Mouse (Mus musculus): ENCODE data around the gene B4gat1. TPM values are rescaled to one million over a fixed set of nuclear protein-coding genes. Genes with fewer than 3 reads are reported as not detected.

The B4gat1 gene
- total and polyA plus RNA-seq, 3 experiments: 6.9 to 9.6 TPM; not detected in 1

DNA sequence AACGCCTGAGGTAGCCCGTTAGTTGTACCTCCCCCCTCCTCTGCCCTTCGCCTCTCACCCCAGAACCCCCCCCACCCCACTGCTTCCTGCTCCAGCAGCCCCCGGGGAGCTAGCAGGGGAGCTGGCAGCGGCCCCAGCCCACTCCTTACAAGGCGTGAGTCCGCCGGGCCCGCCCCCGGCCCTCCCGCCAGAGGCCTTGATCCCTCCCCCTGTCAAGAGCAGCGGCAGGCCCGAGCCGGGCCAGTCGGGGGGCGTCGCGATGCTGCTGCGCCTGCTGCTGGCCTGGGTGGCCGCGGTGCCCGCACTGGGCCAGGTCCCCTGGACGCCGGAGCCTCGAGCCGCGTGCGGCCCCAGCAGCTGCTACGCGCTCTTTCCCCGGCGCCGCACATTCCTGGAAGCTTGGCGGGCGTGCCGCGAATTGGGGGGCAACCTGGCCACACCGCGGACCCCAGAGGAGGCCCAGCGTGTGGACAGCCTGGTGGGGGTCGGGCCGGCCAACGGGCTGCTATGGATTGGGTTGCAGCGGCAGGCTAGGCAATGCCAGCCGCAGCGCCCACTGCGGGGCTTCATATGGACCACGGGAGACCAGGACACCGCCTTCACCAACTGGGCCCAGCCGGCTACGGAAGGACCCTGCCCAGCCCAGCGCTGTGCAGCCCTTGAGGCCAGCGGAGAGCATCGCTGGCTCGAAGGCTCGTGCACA is 29.4 kb downstream of the B4gat1 start, which contains the start of gene Cd248:
Gene Cd248, plus strand, starts transcription at position 212 of the 703 bp plus-strand sequence.
- Histone ChIP-seq H3K36me3 (ENCODE audit: control insufficient read depth in 1 of 2, insufficient read depth in 2 of 2, low read length in 2 of 2) (peaks cover 0 to 4% of the 10 kb centered on the region in 2 experiments; a peak in 1 of 4 replicates), H3K4me1 (ENCODE audit: control insufficient read depth in 1 of 2, insufficient read depth in 2 of 2, low read length in 2 of 2) (peaks cover 5 to 31% of the 10 kb centered on the region in 2 experiments), H3K27me3 (ENCODE audit: control insufficient read depth in 1 of 2, insufficient read depth in 2 of 2, low read length in 2 of 2) (no peaks in the 10 kb centered on the region), H3K79me2 (ENCODE audit: control insufficient read depth, insufficient read depth, low read length, poor library complexity) (peaks cover 2% of the 10 kb centered on the region; the same call in 1 of the 2 replicates), H3K27ac (ENCODE audit: control insufficient read depth, low read depth, low read length) (peak within 1 kb of the TSS; percentile 72), H3K4me3 (ENCODE audit: control insufficient read depth in 1 of 2, insufficient read depth in 1 of 2, low read depth in 2 of 2, low read length in 2 of 2) (peak within 1 kb of the TSS; percentile 49 to 62), H3K9ac (ENCODE audit: control insufficient read depth, low read depth, low read length, poor library complexity, severe bottlenecking) (peak within 1 kb of the TSS; percentile 70), H3K9me3 (replicated peaks; ENCODE audit: insufficient read depth, low read length) (no peaks in the 10 kb centered on the region)
- peak; percentile 89 for DNase-seq (ENCODE audit: low read depth, low spot score)
- TF ChIP-seq UBTF (IDR thresholded peaks at IDR 0.05; ENCODE audit: borderline replicate concordance, insufficient read depth, low read depth, low read length) (0 out of 2 replicates have a peak, but pooled peaks have one; percentile 21), RAD21 (IDR thresholded peaks at IDR 0.05; ENCODE audit: low read depth, low read length) (no peak), POLR2A (IDR thresholded peaks at IDR 0.05; ENCODE audit: control insufficient read depth in 1 of 2, insufficient read depth in 1 of 2, low read depth in 1 of 2, low read length in 2 of 2, poor library complexity in 1 of 2) (0 out of 4 replicates have a peak, but pooled peaks of 1 of the 2 experiments have one; percentile 9)

DNA sequence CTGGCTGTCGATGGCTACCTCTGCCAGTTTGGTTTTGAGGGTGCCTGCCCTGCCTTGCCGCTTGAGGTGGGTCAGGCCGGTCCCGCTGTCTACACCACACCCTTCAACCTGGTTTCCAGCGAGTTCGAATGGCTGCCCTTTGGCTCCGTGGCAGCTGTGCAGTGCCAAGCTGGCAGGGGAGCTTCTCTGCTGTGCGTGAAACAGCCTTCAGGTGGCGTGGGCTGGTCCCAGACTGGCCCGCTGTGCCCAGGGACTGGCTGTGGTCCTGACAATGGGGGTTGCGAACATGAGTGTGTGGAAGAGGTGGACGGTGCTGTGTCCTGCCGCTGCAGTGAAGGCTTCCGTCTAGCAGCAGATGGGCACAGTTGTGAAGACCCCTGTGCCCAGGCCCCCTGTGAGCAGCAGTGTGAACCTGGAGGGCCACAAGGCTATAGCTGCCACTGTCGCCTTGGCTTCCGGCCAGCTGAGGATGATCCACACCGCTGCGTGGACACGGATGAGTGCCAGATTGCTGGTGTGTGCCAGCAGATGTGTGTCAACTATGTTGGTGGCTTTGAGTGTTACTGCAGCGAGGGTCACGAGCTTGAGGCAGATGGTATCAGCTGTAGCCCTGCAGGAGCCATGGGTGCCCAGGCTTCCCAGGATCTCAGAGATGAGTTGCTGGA is 30.1 kb downstream of the B4gat1 start:
- TF ChIP-seq SIN3A (IDR thresholded peaks at IDR 0.05; ENCODE audit: low read length) (no peak), POLR2AphosphoS5 (IDR thresholded peaks at IDR 0.05; ENCODE audit: borderline replicate concordance, low read depth, low read length) (no peak), POLR2A (IDR thresholded peaks at IDR 0.05; ENCODE audit: control insufficient read depth in 1 of 2, insufficient read depth in 1 of 2, low read depth in 1 of 2, low read length in 2 of 2, poor library complexity in 1 of 2) (no peak), MAX (IDR thresholded peaks at IDR 0.05; ENCODE audit: low read length) (no peak), EP300 (IDR thresholded peaks at IDR 0.05; ENCODE audit: low read depth in 1 of 2, low read length in 2 of 2) (no peak), ZMIZ1 (IDR thresholded peaks at IDR 0.05; ENCODE audit: low read depth, low read length) (no peak), RAD21 (IDR thresholded peaks at IDR 0.05; ENCODE audit: low read depth, low read length) (no peak), CTCF (IDR thresholded peaks at IDR 0.05 in 2 of 3, conservative IDR thresholded peaks at IDR 0.05 in 1 of 3; ENCODE audit: control insufficient read depth in 1 of 3, insufficient read depth in 1 of 3, low read depth in 2 of 3, low read length in 3 of 3, poor library complexity in 1 of 3, severe bottlenecking in 1 of 3) (no peak), SMC3 (IDR thresholded peaks at IDR 0.05; ENCODE audit: low read depth, low read length) (no peak), GABPA (IDR thresholded peaks at IDR 0.05; ENCODE audit: low read depth, low read length) (no peak), POLR2AphosphoS2 (IDR thresholded peaks at IDR 0.05; ENCODE audit: low read length) (no peak), CHD1 (IDR thresholded peaks at IDR 0.05; ENCODE audit: low read depth, low read length) (no peak), ZNF384 (IDR thresholded peaks at IDR 0.05; ENCODE audit: low read depth, low read length) (no peak), TBP (IDR thresholded peaks at IDR 0.05; ENCODE audit: low read depth, low read length) (no peak), ZC3H11A (IDR thresholded peaks at IDR 0.05; ENCODE audit: low read depth, low read length) (no peak), MXI1 (IDR thresholded peaks at IDR 0.05; ENCODE audit: low read depth, low read length) (no peak), TCF12 (IDR thresholded peaks at IDR 0.05; ENCODE audit: low read depth, low read length) (no peak), E2F4 (IDR thresholded peaks at IDR 0.05; ENCODE audit: borderline replicate concordance, low read depth, low read length) (no peak), MYB (IDR thresholded peaks at IDR 0.05; ENCODE audit: low read depth, low read length) (no peak), MAZ (IDR thresholded peaks at IDR 0.05; ENCODE audit: low read depth, low read length) (no peak)
- no peaks in the 10 kb centered on the region for H3K9me3 ChIP-seq (replicated peaks; ENCODE audit: insufficient read depth, low read length)
- H3K36me3 ChIP-seq (ENCODE audit: control insufficient read depth in 1 of 2, insufficient read depth in 2 of 2, low read length in 2 of 2): peaks cover 0 to 4% of the 10 kb centered on the region in 2 experiments; a peak in 1 of 4 replicates
- no peak overlapping the region for H3K27ac ChIP-seq (ENCODE audit: control insufficient read depth, low read depth, low read length)
- H3K9ac ChIP-seq (ENCODE audit: control insufficient read depth, low read depth, low read length, poor library complexity, severe bottlenecking): peak overlapping the region; percentile 70; the same call in 1 of the 2 replicates
- H3K4me1 ChIP-seq (ENCODE audit: control insufficient read depth in 1 of 2, insufficient read depth in 2 of 2, low read length in 2 of 2): peaks cover 5 to 34% of the 10 kb centered on the region in 2 experiments
- DNase-seq (ENCODE audit: low read depth, low spot score): no peak
- no peaks in the 10 kb centered on the region for H3K27me3 ChIP-seq (ENCODE audit: control insufficient read depth in 1 of 2, insufficient read depth in 2 of 2, low read length in 2 of 2)
- peak overlapping the region; percentile 49 to 62; a peak in 2 of 4 replicates for H3K4me3 ChIP-seq (ENCODE audit: control insufficient read depth in 1 of 2, insufficient read depth in 1 of 2, low read depth in 2 of 2, low read length in 2 of 2)
- H3K79me2 ChIP-seq (ENCODE audit: control insufficient read depth, insufficient read depth, low read length, poor library complexity): peaks cover 2% of the 10 kb centered on the region; the same call in 1 of the 2 replicates

Data from MEL (cell line).